Mouse (Mus musculus): ENCODE measurements at regions not wholly inside any gene's neighbourhood (a gene's known extent, or its start where the extent isn't known, plus 50 kb on each side); places are given as distances from the start of the nearest gene placed in this dataset.

GRCm38 (mm10) chr10:42090147-42090546 is 71.9 kb upstream of the Armc2 start:
- Histone ChIP-seq H3K4me2 (ENCODE audit: low read depth) (no peak overlapping the region), H3K27ac (ENCODE audit: low read depth, low read length) (no peak overlapping the region), H3K4me3 (ENCODE audit: low read depth, low read length) (no peak overlapping the region), H3K27me3 (ENCODE audit: control insufficient read depth, insufficient read depth, low read length) (no peaks in the 10 kb centered on the region), H3K9ac (ENCODE audit: low read length) (no peak overlapping the region), H3K9me3 (ENCODE audit: control insufficient read depth, low read length) (no peaks in the 10 kb centered on the region), H3K4me1 (ENCODE audit: control insufficient read depth, insufficient read depth, low read length) (peaks cover 3% of the 10 kb centered on the region; the same call in 1 of the 2 replicates), H3K36me3 (ENCODE audit: control insufficient read depth, insufficient read depth, low read length) (no peaks in the 10 kb centered on the region)
- WGBS, result 34% methylated on average over 3 of the region's 3 CpGs
- ATAC-seq (ENCODE audit: insufficient read depth, low FRiP score, low TSS enrichment), result 0 out of 2 replicates have a peak, but pooled peaks have one; percentile 16
- no peak for DNase-seq (ENCODE audit: low spot score)

GRCm38 (mm10) chr10:42089686-42090085 is 71.4 kb upstream of the Armc2 start:
- DNase-seq (ENCODE audit: low spot score) (peak; percentile 62), ATAC-seq (ENCODE audit: insufficient read depth, low FRiP score, low TSS enrichment) (peak; percentile 60; the same call in 1 of the 2 replicates)
- Histone ChIP-seq H3K27me3 (ENCODE audit: control insufficient read depth, insufficient read depth, low read length) (no peaks in the 10 kb centered on the region), H3K36me3 (ENCODE audit: control insufficient read depth, insufficient read depth, low read length) (no peaks in the 10 kb centered on the region), H3K4me2 (ENCODE audit: low read depth) (no peak overlapping the region), H3K27ac (ENCODE audit: low read depth, low read length) (no peak overlapping the region), H3K9me3 (ENCODE audit: control insufficient read depth, low read length) (no peaks in the 10 kb centered on the region), H3K9ac (ENCODE audit: low read length) (no peak overlapping the region), H3K4me3 (ENCODE audit: low read depth, low read length) (no peak overlapping the region), H3K4me1 (ENCODE audit: control insufficient read depth, insufficient read depth, low read length) (peaks cover 3% of the 10 kb centered on the region; the same call in 1 of the 2 replicates)
- 38% methylated on average over 5 of the region's 5 CpGs for WGBS

GRCm38 (mm10) chr10:42089235-42089625 is 71.0 kb upstream of the Armc2 start:
- H3K9me3 ChIP-seq (ENCODE audit: control insufficient read depth, low read length), result no peaks in the 10 kb centered on the region
- WGBS, result 43% methylated on average over 3 of the region's 3 CpGs
- H3K27me3 ChIP-seq (ENCODE audit: control insufficient read depth, insufficient read depth, low read length), result no peaks in the 10 kb centered on the region
- peak; percentile 58 for ATAC-seq (ENCODE audit: insufficient read depth, low FRiP score, low TSS enrichment)
- H3K36me3 ChIP-seq (ENCODE audit: control insufficient read depth, insufficient read depth, low read length), result no peaks in the 10 kb centered on the region
- no peak overlapping the region for H3K4me2 ChIP-seq (ENCODE audit: low read depth)
- no peak overlapping the region for H3K27ac ChIP-seq (ENCODE audit: low read depth, low read length)
- DNase-seq (ENCODE audit: low spot score), result peak; percentile 23
- no peak overlapping the region for H3K9ac ChIP-seq (ENCODE audit: low read length)
- H3K4me3 ChIP-seq (ENCODE audit: low read depth, low read length), result no peak overlapping the region
- H3K4me1 ChIP-seq (ENCODE audit: control insufficient read depth, insufficient read depth, low read length), result peaks cover 3% of the 10 kb centered on the region; the same call in 1 of the 2 replicates

GRCm38 (mm10) chr10:42088570-42089234 is 70.5 kb upstream of the Armc2 start:
- Histone ChIP-seq H3K4me2 (ENCODE audit: low read depth) (no peak overlapping the region), H3K36me3 (ENCODE audit: control insufficient read depth, insufficient read depth, low read length) (no peaks in the 10 kb centered on the region), H3K9me3 (ENCODE audit: control insufficient read depth, low read length) (no peaks in the 10 kb centered on the region), H3K27me3 (ENCODE audit: control insufficient read depth, insufficient read depth, low read length) (no peaks in the 10 kb centered on the region), H3K4me3 (ENCODE audit: low read depth, low read length) (no peak overlapping the region), H3K27ac (ENCODE audit: low read depth, low read length) (no peak overlapping the region), H3K4me1 (ENCODE audit: control insufficient read depth, insufficient read depth, low read length) (peaks cover 3% of the 10 kb centered on the region; the same call in 1 of the 2 replicates), H3K9ac (ENCODE audit: low read length) (no peak overlapping the region)
- no peak for DNase-seq (ENCODE audit: low spot score)
- 63% methylated on average over 14 of the region's 14 CpGs for WGBS
- ATAC-seq (ENCODE audit: insufficient read depth, low FRiP score, low TSS enrichment), result no peak

- no peak for DNase-seq (ENCODE audit: low spot score)
- Histone ChIP-seq H3K9me3 (ENCODE audit: control insufficient read depth, low read length) (no peaks in the 10 kb centered on the region), H3K36me3 (ENCODE audit: control insufficient read depth, insufficient read depth, low read length) (no peaks in the 10 kb centered on the region), H3K9ac (ENCODE audit: low read length) (no peak overlapping the region), H3K27me3 (ENCODE audit: control insufficient read depth, insufficient read depth, low read length) (no peaks in the 10 kb centered on the region), H3K4me2 (ENCODE audit: low read depth) (no peak overlapping the region), H3K4me3 (ENCODE audit: low read depth, low read length) (no peak overlapping the region), H3K27ac (ENCODE audit: low read depth, low read length) (no peak overlapping the region), H3K4me1 (ENCODE audit: control insufficient read depth, insufficient read depth, low read length) (peaks cover 3% of the 10 kb centered on the region; the same call in 1 of the 2 replicates)
- WGBS, result 95% methylated on average over 3 of the region's 3 CpGs
- ATAC-seq (ENCODE audit: insufficient read depth, low FRiP score, low TSS enrichment), result no peak
Observed at GRCm38 (mm10) chr10:42087906-42088305, 69.7 kb upstream of the Armc2 start.

- 94% methylated on average over 10 of the region's 10 CpGs for WGBS
- Histone ChIP-seq H3K9me3 (ENCODE audit: control insufficient read depth, low read length) (no peaks in the 10 kb centered on the region), H3K27ac (ENCODE audit: low read depth, low read length) (no peak overlapping the region), H3K36me3 (ENCODE audit: control insufficient read depth, insufficient read depth, low read length) (no peaks in the 10 kb centered on the region), H3K4me3 (ENCODE audit: low read depth, low read length) (no peak overlapping the region), H3K9ac (ENCODE audit: low read length) (no peak overlapping the region), H3K4me2 (ENCODE audit: low read depth) (no peak overlapping the region), H3K4me1 (ENCODE audit: control insufficient read depth, insufficient read depth, low read length) (peaks cover 3% of the 10 kb centered on the region; the same call in 1 of the 2 replicates), H3K27me3 (ENCODE audit: control insufficient read depth, insufficient read depth, low read length) (no peaks in the 10 kb centered on the region)
- ATAC-seq (ENCODE audit: insufficient read depth, low FRiP score, low TSS enrichment) (no peak), DNase-seq (ENCODE audit: low spot score) (no peak)
Observed at GRCm38 (mm10) chr10:42086691-42087090, 68.4 kb upstream of the Armc2 start.

GRCm38 (mm10) chr10:42085295-42085694 is 67.1 kb upstream of the Armc2 start:
- no peaks in the 10 kb centered on the region for H3K9me3 ChIP-seq (ENCODE audit: control insufficient read depth, low read length)
- H3K4me3 ChIP-seq (ENCODE audit: low read depth, low read length), result no peak overlapping the region
- WGBS, result 81% methylated on average over 2 of the region's 2 CpGs
- DNase-seq (ENCODE audit: low spot score) (no peak), ATAC-seq (ENCODE audit: insufficient read depth, low FRiP score, low TSS enrichment) (no peak)
- H3K27me3 ChIP-seq (ENCODE audit: control insufficient read depth, insufficient read depth, low read length), result no peaks in the 10 kb centered on the region
- no peaks in the 10 kb centered on the region for H3K36me3 ChIP-seq (ENCODE audit: control insufficient read depth, insufficient read depth, low read length)
- peaks cover 3% of the 10 kb centered on the region; the same call in 1 of the 2 replicates for H3K4me1 ChIP-seq (ENCODE audit: control insufficient read depth, insufficient read depth, low read length)
- H3K9ac ChIP-seq (ENCODE audit: low read length), result no peak overlapping the region
- no peak overlapping the region for H3K4me2 ChIP-seq (ENCODE audit: low read depth)
- no peak overlapping the region for H3K27ac ChIP-seq (ENCODE audit: low read depth, low read length)

GRCm38 (mm10) chr10:42082227-42082840 is 64.1 kb upstream of the Armc2 start:
- DNase-seq (ENCODE audit: low spot score) (no peak), ATAC-seq (ENCODE audit: insufficient read depth, low FRiP score, low TSS enrichment) (no peak)
- H3K36me3 ChIP-seq (ENCODE audit: control insufficient read depth, insufficient read depth, low read length), result no peaks in the 10 kb centered on the region
- no peak overlapping the region for H3K4me2 ChIP-seq (ENCODE audit: low read depth)
- H3K27ac ChIP-seq (ENCODE audit: low read depth, low read length), result no peak overlapping the region
- WGBS, result 75% methylated on average over 7 of the region's 7 CpGs
- H3K4me1 ChIP-seq (ENCODE audit: control insufficient read depth, insufficient read depth, low read length), result no peaks in the 10 kb centered on the region
- H3K9ac ChIP-seq (ENCODE audit: low read length), result no peak overlapping the region
- no peaks in the 10 kb centered on the region for H3K9me3 ChIP-seq (ENCODE audit: control insufficient read depth, low read length)
- H3K27me3 ChIP-seq (ENCODE audit: control insufficient read depth, insufficient read depth, low read length), result no peaks in the 10 kb centered on the region
- H3K4me3 ChIP-seq (ENCODE audit: low read depth, low read length), result no peak overlapping the region

GRCm38 (mm10) chr10:42079775-42080174 is 61.5 kb upstream of the Armc2 start:
- no peak overlapping the region for H3K9ac ChIP-seq (ENCODE audit: low read length)
- H3K9me3 ChIP-seq (ENCODE audit: control insufficient read depth, low read length), result no peaks in the 10 kb centered on the region
- DNase-seq (ENCODE audit: low spot score) (no peak), ATAC-seq (ENCODE audit: insufficient read depth, low FRiP score, low TSS enrichment) (no peak)
- no peak overlapping the region for H3K4me3 ChIP-seq (ENCODE audit: low read depth, low read length)
- no peaks in the 10 kb centered on the region for H3K36me3 ChIP-seq (ENCODE audit: control insufficient read depth, insufficient read depth, low read length)
- no peak overlapping the region for H3K4me2 ChIP-seq (ENCODE audit: low read depth)
- no peaks in the 10 kb centered on the region for H3K4me1 ChIP-seq (ENCODE audit: control insufficient read depth, insufficient read depth, low read length)
- no peaks in the 10 kb centered on the region for H3K27me3 ChIP-seq (ENCODE audit: control insufficient read depth, insufficient read depth, low read length)
- H3K27ac ChIP-seq (ENCODE audit: low read depth, low read length), result no peak overlapping the region
